Mouse (Mus musculus) T-helper 1 cell (primary cell): ENCODE measurements around the gene Btbd10.

ENCODE experiments used
- in situ Hi-C: fragments of 300-600 bp; cut with MboI, MseI; formaldehyde crosslinking; loops from one replicate; pipeline ENCODE4 v1.15.1; 2025; ENCODE audit warnings: high pct_unique_total_duplicates

Gene Btbd10

DNA sequence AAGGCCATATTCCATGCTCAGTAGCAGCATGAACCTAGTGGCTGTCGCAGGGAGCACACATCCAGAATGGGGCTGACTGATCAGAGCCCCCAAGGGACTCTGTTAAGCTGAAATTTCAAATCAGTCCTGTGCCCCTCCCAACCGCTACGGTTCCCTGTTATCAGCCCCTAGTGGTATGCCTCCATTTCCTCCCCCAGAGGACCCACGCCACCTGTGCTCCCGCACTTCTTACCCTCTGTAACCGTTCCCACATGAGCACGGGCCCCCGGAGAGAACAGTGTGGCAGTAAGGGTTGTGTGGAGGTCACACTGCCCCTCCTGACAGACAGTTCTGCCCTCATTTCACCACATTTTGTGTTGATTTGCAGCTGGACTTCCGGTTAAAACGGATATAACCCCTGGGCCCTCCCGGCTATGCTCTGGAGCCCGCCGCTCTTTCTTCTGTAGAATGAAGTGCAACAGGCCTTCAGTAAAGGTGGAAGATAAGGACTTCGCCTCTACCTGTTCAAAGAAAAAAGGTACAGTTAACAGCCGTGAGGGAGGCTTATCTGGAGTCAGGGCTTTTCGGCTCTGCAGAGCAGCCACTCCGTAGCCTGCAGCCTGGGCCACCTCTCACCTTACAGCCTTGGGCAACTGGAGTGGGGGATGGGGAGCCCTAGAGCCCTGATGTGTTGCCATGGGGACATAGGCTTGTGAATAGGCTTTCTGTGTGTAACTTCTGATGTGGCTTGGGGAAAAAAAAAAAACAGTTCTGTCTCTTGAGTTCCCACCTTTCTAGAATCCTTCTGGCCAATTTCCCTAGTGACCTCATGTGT lies 73.9 kb downstream of the Btbd10 start:
- in situ Hi-C loops, result no loop called here

DNA sequence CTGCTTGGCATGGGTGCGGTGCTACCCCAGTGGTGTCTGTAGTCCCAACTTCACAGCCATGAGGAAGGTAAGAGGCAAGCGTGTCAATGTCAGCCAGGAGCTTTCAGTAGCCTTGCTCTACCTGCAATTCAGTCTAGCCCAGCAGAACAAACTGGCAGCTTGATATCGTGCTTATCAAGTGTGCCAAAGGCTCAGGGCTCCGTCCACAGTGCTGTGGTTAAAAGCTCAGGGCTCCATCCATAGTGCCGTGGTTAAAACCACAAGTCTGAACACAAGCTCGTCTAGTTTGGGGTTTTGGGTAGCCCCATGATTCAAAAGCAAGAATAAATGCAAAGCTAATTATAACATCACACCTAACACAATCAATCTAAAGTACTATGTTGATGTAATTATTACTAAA lies 74.6 kb downstream of the Btbd10 start:
- in situ Hi-C loops, result no loop called here

DNA sequence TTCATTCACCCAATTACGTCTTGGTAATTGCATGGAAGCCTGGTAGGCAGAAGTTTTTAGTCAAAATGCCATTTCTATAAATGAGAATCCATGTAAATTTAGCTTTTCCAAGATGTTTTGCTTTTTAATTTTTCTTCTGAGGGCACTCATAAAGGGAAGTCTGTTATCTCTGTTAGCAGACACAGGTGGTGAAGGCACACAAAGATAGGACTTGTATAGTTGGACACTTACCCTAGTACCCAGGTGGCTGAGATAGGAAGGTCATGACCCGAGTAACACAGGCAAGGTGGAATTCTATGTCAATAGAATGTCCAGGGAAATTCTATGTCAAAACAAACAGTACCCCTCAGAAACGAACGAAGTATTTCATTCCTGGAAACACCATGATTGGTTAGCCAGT lies 77.0 kb downstream of the Btbd10 start:
- in situ Hi-C loops, result no loop called here

DNA sequence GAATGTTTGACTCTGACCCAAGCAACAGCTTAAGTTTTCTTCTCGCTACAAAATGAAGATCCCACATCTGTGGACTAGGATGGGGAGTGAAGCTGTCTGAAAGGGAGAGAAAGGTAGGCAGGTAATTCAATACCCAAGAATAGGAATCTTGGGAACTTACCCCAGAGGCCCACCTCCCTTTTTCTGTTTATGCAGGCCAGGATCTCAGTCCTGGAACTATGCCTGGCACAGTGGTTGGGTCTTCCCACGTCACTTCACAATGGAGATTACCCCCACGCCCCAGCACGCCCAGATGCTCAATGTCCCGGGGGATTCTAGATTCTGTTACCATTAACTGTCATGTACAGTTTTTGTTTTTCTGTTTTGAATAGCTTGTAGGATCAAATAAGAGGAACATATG lies 77.5 kb downstream of the Btbd10 start:
- in situ Hi-C loops, result no loop called here

DNA sequence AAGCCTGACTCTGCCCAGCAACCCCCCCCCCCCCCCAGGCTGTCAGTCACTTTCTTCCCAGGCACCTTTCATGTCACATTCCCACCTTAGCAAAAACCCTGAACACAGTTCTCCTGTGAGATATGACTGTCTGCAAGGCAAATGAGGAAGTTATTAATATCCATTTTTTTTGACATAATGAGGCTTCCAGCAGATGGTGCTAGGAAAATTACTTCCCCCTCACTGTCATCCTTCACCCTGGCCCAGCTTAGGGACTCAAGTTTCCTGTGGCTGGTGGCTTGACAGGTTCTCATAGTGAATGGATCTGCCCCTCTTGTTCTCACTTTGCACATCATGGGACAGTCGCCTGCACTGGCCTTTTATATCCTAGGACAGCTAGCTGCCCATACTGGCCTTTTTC lies 80.0 kb downstream of the Btbd10 start:
- in situ Hi-C loops, result no loop called here

DNA sequence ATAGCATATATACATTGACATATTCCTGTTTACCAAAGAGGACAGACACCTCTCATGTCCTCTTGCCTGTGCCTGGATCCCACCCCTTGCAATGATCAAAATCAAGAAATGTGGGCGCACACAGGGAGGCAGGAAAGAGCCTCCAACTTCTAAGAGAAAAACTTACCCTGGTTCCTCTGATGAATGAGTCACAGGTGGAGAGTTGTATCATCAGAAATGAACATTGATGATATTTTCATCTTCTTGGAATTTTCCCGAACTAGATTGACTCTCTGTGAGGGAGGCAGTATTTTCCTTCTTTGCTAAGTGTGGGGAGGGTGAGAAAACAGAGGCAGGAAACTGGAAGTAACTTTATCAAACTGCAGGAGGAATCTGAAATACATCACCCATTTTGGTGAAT lies 83.8 kb downstream of the Btbd10 start:
- in situ Hi-C loops, result no loop called here

DNA sequence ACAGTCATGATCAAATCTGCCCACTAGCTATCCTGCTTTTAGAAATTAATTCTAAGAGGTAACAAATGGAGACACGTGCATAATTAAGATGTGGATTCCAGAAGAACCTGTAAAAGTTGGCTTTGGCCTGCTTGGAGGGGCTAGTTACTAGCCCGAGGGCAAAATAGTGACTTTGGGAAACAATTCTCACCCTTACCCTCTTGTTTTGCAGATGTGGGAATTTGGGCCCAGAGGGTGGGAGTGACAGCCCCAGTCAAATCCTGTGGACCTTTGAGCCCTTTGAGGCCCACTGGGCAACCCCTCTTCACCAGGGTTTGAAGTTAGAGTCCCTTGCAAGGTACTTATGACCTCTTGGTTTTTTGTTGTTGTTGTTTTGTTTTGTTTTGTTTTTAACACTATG lies 89.9 kb downstream of the Btbd10 start:
- in situ Hi-C loops, result no loop called here

DNA sequence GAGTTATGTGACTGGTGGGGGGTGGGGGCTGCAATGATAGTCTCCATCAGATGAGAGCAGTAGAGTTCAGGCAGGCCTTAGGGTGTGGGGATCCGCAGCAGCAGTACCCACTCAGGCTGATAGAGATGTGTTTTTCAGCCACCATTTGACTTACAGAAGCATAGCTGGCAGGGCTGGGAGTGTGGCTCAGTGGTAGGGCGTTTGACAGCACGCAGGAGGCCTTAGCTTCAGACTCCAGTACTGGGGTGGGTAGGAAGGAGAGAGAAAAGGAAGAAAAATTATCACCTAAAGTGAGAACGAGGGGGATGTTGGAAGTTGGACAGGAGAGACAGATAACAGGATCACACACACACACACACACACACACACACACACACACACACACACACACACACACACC lies 90.7 kb downstream of the Btbd10 start:
- in situ Hi-C loops, result no loop called here

DNA sequence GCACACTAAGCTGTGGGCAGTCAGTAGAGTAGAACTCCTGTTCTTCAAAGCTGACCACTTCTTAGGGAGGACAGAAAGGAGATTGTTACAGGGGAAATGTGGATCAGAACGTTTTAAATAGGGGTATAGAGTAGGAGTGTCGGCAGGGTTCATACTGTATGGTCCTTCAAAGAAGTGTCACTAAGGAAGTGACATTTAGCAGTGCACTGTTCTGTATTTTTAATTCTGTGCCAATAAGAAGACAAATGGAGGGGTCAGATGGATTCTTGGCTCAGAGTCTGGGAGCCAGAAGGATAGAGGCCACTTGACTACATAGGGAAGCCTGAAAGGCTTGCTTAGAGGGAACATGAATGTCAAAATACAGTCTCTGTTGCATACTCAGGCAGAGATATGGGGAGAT lies 91.9 kb downstream of the Btbd10 start:
- in situ Hi-C loops, result no loop called here

DNA sequence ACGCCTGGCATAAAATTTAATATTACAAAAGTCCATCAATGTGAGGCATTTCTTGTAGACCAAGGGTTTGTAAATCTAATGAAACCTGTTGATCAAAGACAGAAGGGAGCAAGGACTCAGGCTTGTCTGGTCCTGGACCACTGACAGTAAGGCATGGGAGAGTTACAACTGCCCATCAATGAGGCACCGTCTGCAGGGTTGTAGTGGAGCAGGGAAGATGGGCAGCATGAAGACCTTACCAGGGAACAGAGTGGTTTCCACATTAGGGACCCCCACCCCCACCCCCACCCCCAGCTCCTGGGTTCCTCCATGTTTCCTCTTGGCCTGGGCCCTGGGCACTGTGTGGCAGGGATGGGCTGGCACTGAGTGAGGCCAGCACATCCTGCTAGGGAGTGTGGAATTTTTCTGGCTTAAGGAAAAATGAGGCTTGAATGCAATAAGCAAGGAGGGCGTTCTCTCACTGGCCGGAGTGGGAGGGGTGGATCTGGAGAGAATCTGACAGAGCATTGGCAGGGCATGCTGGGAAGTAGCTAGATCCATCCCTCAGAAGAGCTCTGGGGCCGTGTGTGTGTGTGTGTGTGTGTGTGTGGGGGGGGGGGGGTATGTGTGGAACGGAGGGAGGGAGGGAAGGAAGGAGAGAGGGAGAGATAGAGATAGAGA lies 96.7 kb downstream of the Btbd10 start:
- in situ Hi-C loops, result no loop called here

DNA sequence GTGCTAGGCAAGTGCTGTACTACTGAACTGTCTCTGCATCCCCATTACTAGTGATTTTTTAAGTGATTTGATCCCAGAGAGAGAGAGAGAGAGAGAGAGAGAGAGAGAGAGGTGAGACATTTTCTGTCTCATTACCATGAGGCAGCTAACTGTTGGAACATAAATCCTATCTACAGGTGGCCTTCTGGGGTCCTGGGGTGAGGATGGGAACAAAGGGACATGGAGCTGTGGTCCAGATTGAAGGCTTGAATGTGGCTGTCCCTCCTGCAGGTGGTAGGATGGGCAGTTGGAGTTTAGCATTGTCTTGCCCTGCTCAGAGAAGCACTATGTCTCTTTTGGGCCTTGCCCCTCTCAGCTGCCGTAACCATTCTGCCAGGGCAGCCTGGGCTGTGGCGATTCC lies 98.2 kb downstream of the Btbd10 start:
- in situ Hi-C loops, result no loop called here

DNA sequence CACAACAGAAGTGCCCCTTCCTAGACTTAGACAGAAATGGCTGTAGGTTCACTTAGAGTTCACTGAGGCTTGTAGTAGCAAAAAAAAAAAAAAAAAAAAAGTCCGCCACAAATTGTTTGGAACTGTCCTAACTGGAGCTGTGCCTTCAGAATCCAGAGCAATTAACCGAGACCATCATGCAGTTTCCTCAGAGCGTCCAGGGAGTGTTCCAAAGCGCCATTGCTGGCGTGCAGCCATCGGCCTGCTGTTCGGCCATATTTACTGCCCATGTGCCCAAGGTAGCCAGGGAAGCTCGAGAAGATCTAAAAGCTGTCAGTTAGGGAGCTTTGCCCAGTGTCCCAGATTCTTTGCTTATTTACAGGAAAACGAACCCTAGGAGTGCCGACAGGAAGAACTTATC lies 98.6 kb downstream of the Btbd10 start:
- in situ Hi-C loops, result no loop called here

DNA sequence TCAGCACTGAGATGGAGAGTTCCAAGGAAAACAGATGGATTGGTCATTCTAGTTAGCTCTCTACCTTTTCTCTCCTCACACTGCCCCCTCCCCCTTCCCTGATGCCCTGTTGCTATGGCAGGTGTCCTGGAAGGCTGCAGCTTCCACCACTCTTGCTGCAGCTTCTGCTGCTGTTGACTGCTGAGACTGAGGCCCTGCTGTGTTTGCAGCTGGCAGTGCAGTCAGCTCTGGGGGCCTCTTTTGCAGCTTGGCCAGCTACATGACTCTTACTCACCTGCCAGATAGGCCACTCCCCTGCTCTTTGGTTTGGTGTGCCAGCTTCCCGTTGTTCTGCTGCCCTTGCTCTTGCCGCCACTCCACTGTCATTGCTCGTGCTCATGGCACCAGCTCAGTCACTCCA lies 99.3 kb downstream of the Btbd10 start:
- in situ Hi-C loops, result no loop called here

DNA sequence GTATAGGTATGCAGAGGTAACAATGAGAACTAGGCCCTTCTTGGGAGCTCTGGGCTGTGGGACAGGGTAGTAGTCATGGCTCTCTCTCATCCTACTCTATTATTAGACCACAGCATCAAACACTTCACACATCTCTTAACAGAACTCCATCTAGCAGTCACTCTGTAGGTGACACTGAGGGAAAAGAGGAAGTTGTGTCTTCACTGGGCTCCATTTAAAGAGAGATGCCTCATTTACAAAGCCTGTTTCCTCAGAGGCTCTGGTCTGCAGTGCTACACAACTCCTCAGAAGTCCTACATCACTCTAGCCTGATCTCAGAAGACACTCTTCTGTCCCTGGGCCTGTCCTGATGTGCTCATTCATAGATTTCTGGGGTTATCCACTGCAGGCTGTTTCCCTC lies 100.1 kb downstream of the Btbd10 start:
- in situ Hi-C loops, result no loop called here

DNA sequence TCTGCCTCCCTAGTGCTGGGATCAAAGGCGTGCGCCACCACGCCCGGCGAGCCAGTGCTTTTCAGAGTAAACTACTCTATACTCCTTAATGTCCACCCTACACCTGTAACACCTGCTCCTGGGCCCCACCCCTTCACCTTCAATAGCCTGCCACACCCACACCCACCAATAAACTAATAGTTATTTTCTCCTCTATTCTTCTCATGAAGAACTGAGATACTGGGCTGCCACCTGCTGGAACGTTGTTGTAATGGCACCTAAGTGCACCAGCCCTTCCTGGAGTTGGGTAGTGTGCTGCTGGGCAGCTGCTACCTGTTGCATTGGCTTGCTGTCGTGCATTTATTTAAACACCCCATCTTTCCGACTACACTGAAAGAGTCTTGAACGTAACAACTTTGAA lies 100.9 kb downstream of the Btbd10 start:
- in situ Hi-C loops, result no loop called here
